ENCODE assay signal across 20 mouse cellular contexts in genomic region chr4:7191228-7191627, GRCm38 (mm10).
DNase-seq lines count a peak whose midpoint lies in the region; ATAC-seq and TF ChIP-seq lines count a peak whose summit lies in the region.
"Had no signal": no experiment of that assay in that cellular context is flagged by ENCODE, and none has a peak within 500 bp of the region (broad histone marks: within the 10 kb centered on the region; RNA-seq: fewer than 3 reads in every experiment).

No protein-coding gene starts in this region.

- H3K4me3 ChIP-seq in hindbrain, embryonic 11.5 days (ENCODE audit: low read depth, low read length), result no peak overlapping the region
- no peak overlapping the region for H3K4me3 ChIP-seq in hindbrain, embryonic 10.5 days
- H3K4me3 ChIP-seq in cortical plate, adult 2 months (ENCODE audit: insufficient read depth, low read length), result no peak overlapping the region
- no peak overlapping the region for H3K4me3 ChIP-seq in hindbrain, postnatal 0 days (ENCODE audit: low read length)
- H3K4me3 ChIP-seq: embryonic facial prominence, embryonic 13.5 days; limb, embryonic 15.5 days had no signal

- H3K4me2 ChIP-seq in hindbrain, embryonic 11.5 days (replicated peaks; ENCODE audit: low read depth, low read length), result no peak overlapping the region
- H3K4me2 ChIP-seq in hindbrain, postnatal 0 days (ENCODE audit: low read depth, low read length), result no peak overlapping the region
- H3K4me2 ChIP-seq: embryonic facial prominence, embryonic 13.5 days; heart, embryonic 11.5 days; limb, embryonic 15.5 days had no signal

- no peak for TF ChIP-seq POLR2A in cortical plate, adult 2 months (IDR thresholded peaks at IDR 0.05; ENCODE audit: extremely low read depth, insufficient read depth, low read length)

- no peak overlapping the region for H3K27ac ChIP-seq in hindbrain, embryonic 11.5 days (ENCODE audit: low read depth, low read length)
- no peak overlapping the region for H3K27ac ChIP-seq in hindbrain, embryonic 10.5 days
- peak overlapping the region; percentile 46; the same call in 1 of the 2 replicates for H3K27ac ChIP-seq in cortical plate, adult 2 months (ENCODE audit: insufficient read depth, low read length)
- no peak overlapping the region for H3K27ac ChIP-seq in hindbrain, postnatal 0 days
- H3K27ac ChIP-seq: embryonic facial prominence, embryonic 13.5 days; limb, embryonic 15.5 days; macrophage had no signal

- no peaks in the 10 kb centered on the region for H3K4me1 ChIP-seq in hindbrain, embryonic 11.5 days (replicated peaks; ENCODE audit: control insufficient read depth, insufficient read depth, low read length)
- H3K4me1 ChIP-seq in hindbrain, embryonic 10.5 days (replicated peaks), result no peaks in the 10 kb centered on the region
- H3K4me1 ChIP-seq in cortical plate, adult 2 months (ENCODE audit: control insufficient read depth, insufficient read depth, low read length), result peaks cover 4% of the 10 kb centered on the region; the same call in 1 of the 2 replicates
- H3K4me1 ChIP-seq in hindbrain, postnatal 0 days (ENCODE audit: insufficient read depth, low read length), result no peaks in the 10 kb centered on the region
- H3K4me1 ChIP-seq: embryonic facial prominence, embryonic 13.5 days; limb, embryonic 15.5 days had no signal

- no peak for DNase-seq in hindbrain, embryonic 11.5 days (ENCODE audit: low spot score)
- no peak for DNase-seq in hindbrain, embryonic 10.5 days (ENCODE audit: low spot score)
- no peak for DNase-seq in hindbrain, postnatal 0 days (ENCODE audit: low spot score)
- peak; percentile 22 for DNase-seq in retina, embryonic 14.5 days (ENCODE audit: low spot score)
- DNase-seq in thymus, postnatal 25 days, result no peak
- no peak for DNase-seq in urinary bladder, postnatal 36 days (ENCODE audit: low spot score in 2 of 2)
- DNase-seq: adrenal gland, postnatal 36 days; B cell, adult 2 months; cerebellum, adult 8-10 months; heart, postnatal 14 days; kidney, adult 9 months; kidney, postnatal 36 days; right cerebral cortex, postnatal 25 days; thymus, postnatal 14 days had no signal

- no peaks in the 10 kb centered on the region for H3K9me3 ChIP-seq in hindbrain, embryonic 11.5 days (ENCODE audit: control insufficient read depth, low read length)
- no peaks in the 10 kb centered on the region for H3K9me3 ChIP-seq in hindbrain, embryonic 10.5 days
- H3K9me3 ChIP-seq in hindbrain, postnatal 0 days (ENCODE audit: low read length), result no peaks in the 10 kb centered on the region
- H3K9me3 ChIP-seq: embryonic facial prominence, embryonic 13.5 days; limb, embryonic 15.5 days had no signal

- no peaks in the 10 kb centered on the region for H3K27me3 ChIP-seq in hindbrain, embryonic 11.5 days (ENCODE audit: control insufficient read depth, insufficient read depth, low read length)
- no peaks in the 10 kb centered on the region for H3K27me3 ChIP-seq in hindbrain, embryonic 10.5 days (ENCODE audit: insufficient read depth, poor library complexity, severe bottlenecking)
- no peaks in the 10 kb centered on the region for H3K27me3 ChIP-seq in hindbrain, postnatal 0 days (ENCODE audit: insufficient read depth, low read length)
- H3K27me3 ChIP-seq: embryonic facial prominence, embryonic 13.5 days; limb, embryonic 15.5 days had no signal

- ATAC-seq in hindbrain, embryonic 11.5 days (ENCODE audit: low FRiP score), result peak; percentile 35; the same call in 1 of the 2 replicates
- ATAC-seq in hindbrain, postnatal 0 days, result 0 out of 2 replicates have a peak, but pooled peaks have one; percentile 21
- ATAC-seq: activated CD4-positive, CD25-positive, alpha-beta regulatory T cell, adult 4 months had no signal

- no peak overlapping the region for H3K9ac ChIP-seq in hindbrain, embryonic 11.5 days (ENCODE audit: low read depth, low read length)
- H3K9ac ChIP-seq in hindbrain, postnatal 0 days (replicated peaks; ENCODE audit: low read length), result no peak overlapping the region
- H3K9ac ChIP-seq: embryonic facial prominence, embryonic 13.5 days; limb, embryonic 15.5 days had no signal

- no peaks in the 10 kb centered on the region for H3K36me3 ChIP-seq in hindbrain, embryonic 11.5 days (ENCODE audit: control insufficient read depth, insufficient read depth, low read length)
- no peaks in the 10 kb centered on the region for H3K36me3 ChIP-seq in hindbrain, embryonic 10.5 days
- no peaks in the 10 kb centered on the region for H3K36me3 ChIP-seq in hindbrain, postnatal 0 days (ENCODE audit: insufficient read depth, low read length)
- H3K36me3 ChIP-seq: embryonic facial prominence, embryonic 13.5 days; limb, embryonic 15.5 days had no signal

- no peak for TF ChIP-seq CTCF in cortical plate, adult 2 months (IDR thresholded peaks at IDR 0.05; ENCODE audit: extremely low read depth, insufficient read depth, low read length)
- TF ChIP-seq CTCF in hindbrain, postnatal 0 days (IDR thresholded peaks at IDR 0.05; ENCODE audit: low read depth), result no peak

- 81% methylated on average over 3 of the region's 3 CpGs for WGBS in hindbrain, embryonic 11.5 days
- WGBS in hindbrain, embryonic 10.5 days, result 90% methylated on average over 3 of the region's 3 CpGs
- whole genome bisulfite sequencing in hindbrain, postnatal 0 days, result 53% methylated on average over 3 of the region's 3 CpGs
